Mouse (Mus musculus): ENCODE measurements around the gene S100a4. TPM values are rescaled to one million over a fixed set of nuclear protein-coding genes. Genes with fewer than 3 reads are reported as not detected.

Gene S100a4
- polyA plus RNA-seq, 1 experiment from 2014 or later, result 7.0 TPM

GRCm38 (mm10) chr3:90586016-90586643 is 17.4 kb upstream of the S100a4 start:
- H3K9me3 ChIP-seq, result no peaks in the 10 kb centered on the region; the same call in 1 of the 2 replicates
- 0 out of 2 replicates have a peak overlapping the region, but pooled peaks have one; percentile 0 for H3K27ac ChIP-seq
- H3K36me3 ChIP-seq, result no peaks in the 10 kb centered on the region
- peaks cover 5% of the 10 kb centered on the region; the same call in 1 of the 2 replicates for H3K4me1 ChIP-seq
- no peak overlapping the region for H3K4me2 ChIP-seq (replicated peaks)
- no peak overlapping the region for H3K4me3 ChIP-seq
- no peak for ATAC-seq (ENCODE audit: low FRiP score, low read depth)
- no peak overlapping the region for H3K9ac ChIP-seq
- WGBS, result 81% methylated on average over 15 of the region's 15 CpGs
- no peaks in the 10 kb centered on the region for H3K27me3 ChIP-seq

GRCm38 (mm10) chr3:90586906-90587305 is 16.7 kb upstream of the S100a4 start:
- Histone ChIP-seq H3K9me3 (no peaks in the 10 kb centered on the region; the same call in 1 of the 2 replicates), H3K4me3 (no peak overlapping the region), H3K27me3 (no peaks in the 10 kb centered on the region), H3K27ac (0 out of 2 replicates have a peak overlapping the region, but pooled peaks have one; percentile 0), H3K4me1 (peaks cover 5% of the 10 kb centered on the region; the same call in 1 of the 2 replicates), H3K4me2 (replicated peaks) (no peak overlapping the region), H3K9ac (no peak overlapping the region), H3K36me3 (no peaks in the 10 kb centered on the region)
- ATAC-seq (ENCODE audit: low FRiP score, low read depth), result no peak; the same call in 1 of the 2 replicates
- 66% methylated on average over 10 of the region's 10 CpGs for WGBS

- Histone ChIP-seq H3K9ac (no peak overlapping the region), H3K27me3 (no peaks in the 10 kb centered on the region), H3K36me3 (no peaks in the 10 kb centered on the region), H3K4me3 (no peak overlapping the region), H3K4me2 (replicated peaks) (no peak overlapping the region), H3K9me3 (no peaks in the 10 kb centered on the region), H3K4me1 (peaks cover 5% of the 10 kb centered on the region; the same call in 1 of the 2 replicates), H3K27ac (no peak overlapping the region)
- 84% methylated on average over 14 of the region's 14 CpGs for WGBS
- no peak for ATAC-seq (ENCODE audit: low FRiP score, low read depth)
Measured at GRCm38 (mm10) chr3:90587361-90588101, 16.0 kb upstream of the S100a4 start.

GRCm38 (mm10) chr3:90589390-90589789 is 14.2 kb upstream of the S100a4 start:
- no peak overlapping the region for H3K27ac ChIP-seq
- H3K36me3 ChIP-seq, result no peaks in the 10 kb centered on the region
- H3K4me2 ChIP-seq (replicated peaks), result no peak overlapping the region
- H3K9ac ChIP-seq, result no peak overlapping the region
- no peak for ATAC-seq (ENCODE audit: low FRiP score, low read depth)
- peaks cover 7% of the 10 kb centered on the region; the same call in 1 of the 2 replicates for H3K9me3 ChIP-seq
- no peak overlapping the region for H3K4me3 ChIP-seq
- WGBS, result 78% methylated on average over 6 of the region's 6 CpGs
- no peaks in the 10 kb centered on the region for H3K27me3 ChIP-seq
- peaks cover 5% of the 10 kb centered on the region; the same call in 1 of the 2 replicates for H3K4me1 ChIP-seq

- no peak for ATAC-seq (ENCODE audit: low FRiP score, low read depth)
- Histone ChIP-seq H3K4me1 (peaks cover 5% of the 10 kb centered on the region; the same call in 1 of the 2 replicates), H3K36me3 (no peaks in the 10 kb centered on the region), H3K9ac (no peak within 1 kb of the TSS), H3K4me2 (replicated peaks) (no peak within 1 kb of the TSS), H3K9me3 (peaks cover 7% of the 10 kb centered on the region; the same call in 1 of the 2 replicates), H3K27ac (no peak within 1 kb of the TSS), H3K4me3 (no peak within 1 kb of the TSS), H3K27me3 (no peaks in the 10 kb centered on the region)
- 84% methylated on average over 8 of the region's 8 CpGs for WGBS
Measured at GRCm38 (mm10) chr3:90589947-90590346, 13.6 kb upstream of the S100a4 start, which contains the start of gene S100a2. Gene S100a2 (plus strand): TSS chr3:90590247.

- Histone ChIP-seq H3K9ac (no peak overlapping the region), H3K27me3 (no peaks in the 10 kb centered on the region), H3K4me3 (no peak overlapping the region), H3K4me1 (no peaks in the 10 kb centered on the region), H3K9me3 (peaks cover 7% of the 10 kb centered on the region; the same call in 1 of the 2 replicates), H3K4me2 (replicated peaks) (no peak overlapping the region), H3K27ac (no peak overlapping the region), H3K36me3 (no peaks in the 10 kb centered on the region)
- 35% methylated on average over 1 of the region's 1 CpGs for WGBS
- no peak for ATAC-seq (ENCODE audit: low FRiP score, low read depth)
Measured at GRCm38 (mm10) chr3:90594466-90594865, 9.1 kb upstream of the S100a4 start.

- ATAC-seq (ENCODE audit: low FRiP score, low read depth), result no peak
- no peak overlapping the region for H3K4me3 ChIP-seq
- H3K4me1 ChIP-seq, result no peaks in the 10 kb centered on the region
- H3K27ac ChIP-seq, result no peak overlapping the region
- H3K9ac ChIP-seq, result no peak overlapping the region
- no peaks in the 10 kb centered on the region for H3K36me3 ChIP-seq
- H3K9me3 ChIP-seq, result peaks cover 7% of the 10 kb centered on the region; the same call in 1 of the 2 replicates
- WGBS, result 69% methylated on average over 5 of the region's 5 CpGs
- H3K4me2 ChIP-seq (replicated peaks), result no peak overlapping the region
- H3K27me3 ChIP-seq, result no peaks in the 10 kb centered on the region
Measured at GRCm38 (mm10) chr3:90595556-90595955, 8.0 kb upstream of the S100a4 start.

GRCm38 (mm10) chr3:90596810-90597209 is 6.8 kb upstream of the S100a4 start:
- H3K4me2 ChIP-seq (replicated peaks), result no peak overlapping the region
- H3K9ac ChIP-seq, result no peak overlapping the region
- no peak overlapping the region for H3K27ac ChIP-seq
- ATAC-seq (ENCODE audit: low FRiP score, low read depth), result no peak
- no peaks in the 10 kb centered on the region for H3K27me3 ChIP-seq
- 88% methylated on average over 6 of the region's 6 CpGs for WGBS
- peaks cover 7% of the 10 kb centered on the region; the same call in 1 of the 2 replicates for H3K9me3 ChIP-seq
- H3K4me3 ChIP-seq, result no peak overlapping the region
- H3K4me1 ChIP-seq, result no peaks in the 10 kb centered on the region
- H3K36me3 ChIP-seq, result no peaks in the 10 kb centered on the region

- H3K4me3 ChIP-seq, result no peak overlapping the region
- H3K4me2 ChIP-seq (replicated peaks), result no peak overlapping the region
- no peak for ATAC-seq (ENCODE audit: low FRiP score, low read depth)
- no peaks in the 10 kb centered on the region for H3K36me3 ChIP-seq
- H3K9me3 ChIP-seq, result peaks cover 7% of the 10 kb centered on the region; the same call in 1 of the 2 replicates
- no peak overlapping the region for H3K27ac ChIP-seq
- H3K9ac ChIP-seq, result no peak overlapping the region
- H3K27me3 ChIP-seq, result no peaks in the 10 kb centered on the region
- H3K4me1 ChIP-seq, result no peaks in the 10 kb centered on the region
- 38% methylated on average over 6 of the region's 6 CpGs for WGBS
Measured at GRCm38 (mm10) chr3:90597736-90598135, 5.8 kb upstream of the S100a4 start.

GRCm38 (mm10) chr3:90598212-90598611 is 5.4 kb upstream of the S100a4 start:
- H3K27me3 ChIP-seq, result no peaks in the 10 kb centered on the region
- peaks cover 4% of the 10 kb centered on the region; the same call in 1 of the 2 replicates for H3K9me3 ChIP-seq
- H3K27ac ChIP-seq, result no peak overlapping the region
- no peak overlapping the region for H3K4me3 ChIP-seq
- H3K9ac ChIP-seq, result no peak overlapping the region
- H3K4me1 ChIP-seq, result peaks cover 4% of the 10 kb centered on the region
- H3K36me3 ChIP-seq, result no peaks in the 10 kb centered on the region
- no peak for ATAC-seq (ENCODE audit: low FRiP score, low read depth)
- no peak overlapping the region for H3K4me2 ChIP-seq (replicated peaks)
- WGBS, result 70% methylated on average over 4 of the region's 4 CpGs

GRCm38 (mm10) chr3:90599401-90599800 is 4.2 kb upstream of the S100a4 start:
- no peak overlapping the region for H3K4me3 ChIP-seq

GRCm38 (mm10) chr3:90600036-90600435 is 3.5 kb upstream of the S100a4 start:
- 63% methylated on average over 6 of the region's 6 CpGs for WGBS
- H3K9me3 ChIP-seq, result no peaks in the 10 kb centered on the region
- no peak overlapping the region for H3K4me3 ChIP-seq
- no peak for ATAC-seq (ENCODE audit: low FRiP score, low read depth)
- no peaks in the 10 kb centered on the region for H3K27me3 ChIP-seq
- no peak overlapping the region for H3K4me2 ChIP-seq (replicated peaks)
- H3K9ac ChIP-seq, result no peak overlapping the region
- H3K4me1 ChIP-seq, result peaks cover 23% of the 10 kb centered on the region
- H3K27ac ChIP-seq, result no peak overlapping the region
- H3K36me3 ChIP-seq, result no peaks in the 10 kb centered on the region

More at GRCm38 (mm10) chr3:90599401-90599800, 4.2 kb upstream of the S100a4 start:
- Histone ChIP-seq H3K27me3 (no peaks in the 10 kb centered on the region), H3K9ac (no peak overlapping the region), H3K4me1 (peaks cover 16% of the 10 kb centered on the region), H3K4me2 (replicated peaks) (no peak overlapping the region), H3K36me3 (no peaks in the 10 kb centered on the region), H3K9me3 (no peaks in the 10 kb centered on the region), H3K27ac (no peak overlapping the region)
- ATAC-seq (ENCODE audit: low FRiP score, low read depth), result no peak
- 71% methylated on average over 3 of the region's 3 CpGs for WGBS

Measured in limb, embryonic 13.5 days (tissue).